Mouse (Mus musculus) cerebellum, postnatal 36 days (tissue): ENCODE data around the gene Slc4a3.

ENCODE experiments used
- DNase-seq, 2 experiments: peaks; one replicate each; pipeline ENCODE4 v3.0.0; 2021 to 2022; ENCODE audit warnings: mixed read lengths in 2 of 2

Slc4a3 gene

GRCm38 (mm10) chr1:75608225-75608624 lies 62.2 kb downstream of the Slc4a3 start:
- no peak for DNase-seq

GRCm38 (mm10) chr1:75608625-75609263 lies 62.7 kb downstream of the Slc4a3 start:
- DNase-seq, result no peak

GRCm38 (mm10) chr1:75609264-75609662 lies 63.2 kb downstream of the Slc4a3 start:
- DNase-seq, result no peak

- DNase-seq, result no peak
Measured at GRCm38 (mm10) chr1:75610553-75610952, 64.5 kb downstream of the Slc4a3 start.
